Mouse (Mus musculus) lung, postnatal 0 days (tissue): ENCODE results near the gene Hspa5.

ENCODE experiments used
- CTCF ChIP-seq: IDR thresholded peaks from 2 replicates; pipeline ENCODE4 v1.5.1; 2016; ENCODE audit warnings: antibody characterized with exemption, mild to moderate bottlenecking
- EP300 ChIP-seq: IDR thresholded peaks from 2 replicates; pipeline ENCODE4 v1.6.1; 2016; ENCODE audit warnings: antibody characterized with exemption, mild to moderate bottlenecking, control low read depth

- no peak for TF ChIP-seq EP300
- TF ChIP-seq CTCF = no peak
Observed at GRCm38 (mm10) chr2:34762872-34763271, 8.9 kb upstream of the Hspa5 start.
